Mouse (Mus musculus) embryonic facial prominence, embryonic 11.5 days (tissue): ENCODE data around the gene Fbxl2. TPM values are rescaled to one million over a fixed set of nuclear protein-coding genes. Genes with fewer than 3 reads are reported as not detected.

Experiments used
- ATAC-seq: fragments of 200-750 bp; cut with Nextera tagmentation; replicated peaks from 2 replicates; pipeline ENCODE4 v1.8.0; 2017; ENCODE audit warnings: low read depth; ENCODE audit not compliant: insufficient number of reproducible peaks, low FRiP score, low TSS enrichment
- DNase-seq: peaks from one replicate; pipeline ENCODE4 v3.0.0-alpha.2; 2015; ENCODE audit warnings: low spot score
- H3K27ac ChIP-seq: fragments of 300-500 bp; sonication (generic); replicated peaks from 2 replicates; pipeline ENCODE4 v1.5.1; 2014; ENCODE audit warnings: mild to moderate bottlenecking, low read depth, low read length, control low read depth
- H3K27me3 ChIP-seq: fragments of 300-500 bp; sonication (generic); 2 replicates; pipeline ENCODE4 v1.6.1; 2014; ENCODE audit warnings: mild to moderate bottlenecking, low read length, moderate library complexity, mixed read lengths; ENCODE audit not compliant: control insufficient read depth, insufficient read depth
- H3K36me3 ChIP-seq: fragments of 300-500 bp; sonication (generic); replicated peaks from 2 replicates; pipeline ENCODE4 v1.6.1; 2014; ENCODE audit warnings: low read depth, mild to moderate bottlenecking, low read length, moderate library complexity, mixed read lengths; ENCODE audit not compliant: control insufficient read depth, insufficient read depth
- H3K4me1 ChIP-seq: fragments of 300-500 bp; sonication (generic); 2 replicates; pipeline ENCODE4 v1.6.1; 2014; ENCODE audit warnings: low read length, mixed read lengths; ENCODE audit not compliant: control insufficient read depth, insufficient read depth
- H3K4me2 ChIP-seq: fragments of 300-500 bp; sonication (generic); 2 replicates; pipeline ENCODE4 v1.6.1; 2014; ENCODE audit warnings: low read depth, mild to moderate bottlenecking, control low read depth, low read length, moderate library complexity
- H3K4me3 ChIP-seq: fragments of 300-500 bp; sonication (generic); 2 replicates; pipeline ENCODE4 v1.5.1; 2014; ENCODE audit warnings: low read depth, low read length, control low read depth
- H3K9ac ChIP-seq: fragments of 300-500 bp; sonication (generic); replicated peaks from 2 replicates; pipeline ENCODE4 v1.6.1; 2014; ENCODE audit warnings: mild to moderate bottlenecking, control low read depth, low read length
- H3K9me3 ChIP-seq: fragments of 300-500 bp; sonication (generic); replicated peaks from 2 replicates; pipeline ENCODE4 v1.6.1; 2016; ENCODE audit warnings: mild to moderate bottlenecking, low read length, inconsistent platforms, mixed read lengths; ENCODE audit not compliant: control insufficient read depth
- whole genome bisulfite sequencing: fragments of 180-500 bp; shearing (Covaris S2); extraction: QIAGEN DNeasy Blood & Tissue Kit; methylation state at CpG from one replicate; pipeline ENCODE4 v1.1.7; 2014; 5-methylcytosine and 5-hydroxymethylcytosine counted together
- polyA plus RNA-seq: library from polyadenylated mRNA; unstranded; fragments of >200 nt; fragmentation: Nextera tagmentation; extraction: Ambion mirVana; gene quantifications from 2 replicates; pipeline ENCODE4 v1.2.1, GENCODE M21; 2014

Gene Fbxl2
- polyA plus RNA-seq, 1 experiment from 2014 or later, result 8.1 TPM

GRCm38 (mm10) chr9:113990547-113991248, 55.3 kb downstream of the Fbxl2 start:
- no peaks in the 10 kb centered on the region for H3K4me1 ChIP-seq
- H3K4me3 ChIP-seq, result no peak overlapping the region
- H3K27ac ChIP-seq, result no peak overlapping the region
- no peaks in the 10 kb centered on the region; the same call in 1 of the 2 replicates for H3K27me3 ChIP-seq
- H3K9me3 ChIP-seq, result no peaks in the 10 kb centered on the region
- DNase-seq, result peak; percentile 91
- 32% methylated on average over 18 of the region's 18 CpGs for WGBS
- H3K4me2 ChIP-seq, result no peak overlapping the region
- no peak overlapping the region for H3K9ac ChIP-seq
- no peaks in the 10 kb centered on the region for H3K36me3 ChIP-seq
- peak; percentile 65 for ATAC-seq

DNA sequence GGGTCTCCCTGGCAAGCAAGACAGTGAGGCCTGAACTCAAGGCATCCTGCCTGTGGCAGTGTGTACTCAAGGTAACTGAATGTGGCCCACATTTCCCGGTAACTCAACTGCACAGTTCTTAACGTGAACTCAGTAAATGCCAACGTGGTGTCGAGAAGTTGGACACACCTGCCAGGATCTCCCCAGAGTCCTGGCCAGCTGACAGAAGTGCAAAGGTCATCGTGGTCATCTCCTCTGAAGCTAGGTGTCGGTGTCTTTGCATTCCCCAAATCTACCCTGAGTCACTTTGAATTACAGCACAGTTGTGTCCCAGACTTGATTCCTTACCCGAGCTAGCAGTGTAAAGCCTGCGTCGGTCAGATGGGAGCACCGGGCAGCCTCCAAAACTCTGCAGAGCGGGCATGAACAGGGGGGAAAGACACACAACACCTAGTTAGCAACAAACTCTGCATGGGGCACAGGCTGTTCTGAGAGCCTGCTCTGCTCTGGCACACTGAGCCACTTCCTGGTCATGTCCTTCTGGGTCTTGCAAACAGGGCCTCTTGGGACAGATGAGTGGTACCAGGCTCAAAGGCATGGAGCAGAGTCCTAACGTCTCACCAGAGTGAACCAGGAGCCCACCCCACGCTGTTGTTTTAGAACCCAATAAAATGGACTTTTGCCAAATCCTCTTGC, 60.9 kb downstream of the Fbxl2 start:
- no peak overlapping the region for H3K27ac ChIP-seq
- ATAC-seq (no peak), DNase-seq (no peak)
- H3K9ac ChIP-seq, result no peak overlapping the region
- H3K4me3 ChIP-seq, result no peak overlapping the region
- no peaks in the 10 kb centered on the region; the same call in 1 of the 2 replicates for H3K27me3 ChIP-seq
- no peaks in the 10 kb centered on the region for H3K9me3 ChIP-seq
- no peak overlapping the region for H3K4me2 ChIP-seq
- WGBS, result 83% methylated on average over 13 of the region's 13 CpGs
- H3K36me3 ChIP-seq, result no peaks in the 10 kb centered on the region; the same call in 1 of the 2 replicates
- H3K4me1 ChIP-seq, result no peaks in the 10 kb centered on the region

DNA sequence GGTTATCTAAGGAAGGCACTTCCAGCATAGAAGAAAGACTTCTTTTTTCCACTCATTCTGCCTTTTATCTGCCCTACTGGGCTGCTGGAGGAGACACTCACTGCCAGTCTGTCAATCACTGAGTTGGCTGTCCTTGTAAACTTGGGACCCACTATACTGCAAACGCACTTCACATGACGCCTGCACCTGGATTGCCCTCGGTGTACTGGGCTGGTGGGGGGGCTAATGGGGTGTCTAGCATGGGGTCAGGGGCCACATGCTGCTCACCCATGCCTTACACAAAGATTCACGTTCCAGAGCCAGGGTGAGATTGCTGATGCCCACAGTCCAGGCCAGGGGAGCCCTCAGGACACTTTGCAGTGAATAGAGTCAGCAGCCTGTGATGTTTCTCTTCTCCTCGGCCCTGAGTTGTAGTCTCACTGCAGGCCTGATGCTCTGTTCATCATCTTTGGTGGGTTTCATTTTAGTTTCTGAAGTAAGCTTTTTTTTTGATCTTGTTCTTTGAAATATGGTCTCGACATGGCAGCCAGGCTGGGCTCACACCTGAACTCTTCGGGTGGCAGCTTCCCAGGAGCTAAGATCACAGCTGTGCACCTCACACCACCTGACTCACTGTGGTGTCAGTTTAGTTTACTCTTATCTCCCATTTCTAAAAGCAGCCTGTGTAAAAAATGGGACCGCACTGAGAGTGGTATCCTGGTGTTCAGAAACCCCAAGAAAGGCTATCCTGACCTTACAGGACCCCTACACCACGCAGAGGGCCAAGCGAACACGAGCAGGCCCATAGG, 62.9 kb downstream of the Fbxl2 start:
- WGBS, result 87% methylated on average over 11 of the region's 11 CpGs
- H3K9ac ChIP-seq, result no peak overlapping the region
- no peaks in the 10 kb centered on the region for H3K9me3 ChIP-seq
- H3K4me2 ChIP-seq, result no peak overlapping the region
- H3K4me1 ChIP-seq, result no peaks in the 10 kb centered on the region
- no peak overlapping the region for H3K4me3 ChIP-seq
- DNase-seq (no peak), ATAC-seq (no peak)
- no peaks in the 10 kb centered on the region; the same call in 1 of the 2 replicates for H3K27me3 ChIP-seq
- H3K36me3 ChIP-seq, result no peaks in the 10 kb centered on the region; the same call in none of the 2 replicates
- H3K27ac ChIP-seq, result no peak overlapping the region

GRCm38 (mm10) chr9:113982451-113982850, 63.5 kb downstream of the Fbxl2 start:
- Histone ChIP-seq H3K27ac (no peak overlapping the region), H3K36me3 (no peaks in the 10 kb centered on the region; the same call in none of the 2 replicates), H3K9me3 (no peaks in the 10 kb centered on the region), H3K9ac (no peak overlapping the region), H3K27me3 (no peaks in the 10 kb centered on the region; the same call in 1 of the 2 replicates), H3K4me2 (no peak overlapping the region), H3K4me1 (no peaks in the 10 kb centered on the region), H3K4me3 (no peak overlapping the region)
- 90% methylated on average over 2 of the region's 2 CpGs for WGBS
- DNase-seq, result no peak
- ATAC-seq, result no peak

DNA sequence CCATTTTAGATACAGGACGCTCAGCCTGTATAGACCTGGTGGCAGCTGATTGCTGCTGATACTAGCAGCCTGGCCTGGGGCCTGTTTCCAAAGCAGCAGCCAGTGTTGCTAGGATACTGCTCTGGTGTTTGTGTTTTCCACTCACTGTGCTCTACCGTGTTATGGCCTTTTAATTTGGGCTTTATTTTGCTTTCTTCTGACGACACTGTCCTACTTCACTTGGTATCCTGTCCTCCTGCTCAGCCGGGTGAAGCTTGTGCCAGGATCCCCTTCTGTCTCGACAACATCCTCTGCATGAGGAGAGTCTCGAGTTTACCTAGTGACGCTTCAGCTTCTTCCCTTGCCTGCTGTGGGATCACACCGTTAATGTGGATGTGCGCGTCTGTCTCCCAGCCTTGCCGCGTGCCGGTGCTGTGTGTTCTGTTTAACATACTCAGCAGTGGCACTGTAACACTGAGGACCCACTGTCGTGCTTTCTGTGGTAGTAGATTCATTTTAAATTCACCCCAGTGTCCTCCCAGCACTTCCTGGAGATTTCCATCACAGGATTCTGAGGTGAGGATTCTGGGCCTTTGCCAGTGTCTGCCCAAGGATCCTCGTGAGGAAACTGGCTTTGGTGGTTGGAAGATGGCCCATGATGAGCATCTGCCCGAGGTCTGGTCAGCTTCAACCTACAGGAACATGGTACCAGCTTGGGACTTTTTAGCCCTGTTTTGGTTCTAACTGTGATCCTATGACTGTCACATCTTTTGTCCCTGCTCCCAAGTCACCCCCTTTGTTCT, 64.7 kb downstream of the Fbxl2 start:
- Histone ChIP-seq H3K36me3 (no peaks in the 10 kb centered on the region; the same call in none of the 2 replicates), H3K9me3 (no peaks in the 10 kb centered on the region), H3K4me3 (no peak overlapping the region), H3K4me2 (no peak overlapping the region), H3K27me3 (no peaks in the 10 kb centered on the region; the same call in 1 of the 2 replicates), H3K4me1 (no peaks in the 10 kb centered on the region), H3K9ac (no peak overlapping the region), H3K27ac (no peak overlapping the region)
- ATAC-seq (no peak), DNase-seq (no peak)
- 80% methylated on average over 16 of the region's 16 CpGs for WGBS

GRCm38 (mm10) chr9:113979356-113979755, 66.6 kb downstream of the Fbxl2 start:
- Histone ChIP-seq H3K4me2 (no peak overlapping the region), H3K27me3 (no peaks in the 10 kb centered on the region), H3K27ac (no peak overlapping the region), H3K4me1 (no peaks in the 10 kb centered on the region), H3K4me3 (no peak overlapping the region), H3K9me3 (no peaks in the 10 kb centered on the region), H3K9ac (no peak overlapping the region), H3K36me3 (peaks cover 4% of the 10 kb centered on the region)
- no peak for DNase-seq
- no peak for ATAC-seq
- WGBS, result 91% methylated on average over 13 of the region's 13 CpGs

DNA sequence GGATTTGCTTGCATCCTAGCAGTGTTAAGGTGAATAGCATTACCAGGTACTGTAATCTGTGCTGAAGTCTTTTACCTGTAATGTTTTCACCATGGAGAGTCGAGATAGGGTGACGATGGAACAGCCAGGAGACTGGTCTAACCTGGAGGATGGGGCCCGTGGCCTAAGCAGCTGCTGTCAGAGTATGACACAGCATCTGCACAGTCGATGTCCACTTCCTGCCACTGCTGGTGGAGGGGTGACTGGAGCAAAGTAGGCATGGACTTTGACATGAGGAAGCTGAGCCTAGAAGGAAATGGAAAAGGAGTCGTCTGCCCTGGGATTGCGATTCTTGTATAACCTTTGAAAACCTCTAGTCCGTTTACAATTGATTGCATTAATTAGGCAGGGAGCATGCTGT, 67.3 kb downstream of the Fbxl2 start:
- H3K9ac ChIP-seq, result no peak overlapping the region
- no peak overlapping the region for H3K4me2 ChIP-seq
- no peak for ATAC-seq
- H3K4me1 ChIP-seq, result no peaks in the 10 kb centered on the region
- no peak overlapping the region for H3K4me3 ChIP-seq
- no peak for DNase-seq
- peaks cover 4% of the 10 kb centered on the region for H3K36me3 ChIP-seq
- no peaks in the 10 kb centered on the region for H3K9me3 ChIP-seq
- no peak overlapping the region for H3K27ac ChIP-seq
- WGBS, result 79% methylated on average over 7 of the region's 7 CpGs
- H3K27me3 ChIP-seq, result no peaks in the 10 kb centered on the region
